Mouse (Mus musculus) ES-E14 (cell line): ENCODE data around the gene Pip4k2b. TPM values are rescaled to one million over a fixed set of nuclear protein-coding genes. Genes with fewer than 3 reads are reported as not detected.

ENCODE experiments used
- DNase-seq: peaks from one replicate; pipeline ENCODE4 v3.0.0-alpha.2; 2013; ENCODE audit warnings: low read depth, low spot score
- H3K27ac ChIP-seq: 2 replicates; pipeline ENCODE4 v1.5.1; 2012; ENCODE audit warnings: low read depth, mild to moderate bottlenecking, low read length, moderate library complexity, mixed read lengths; ENCODE audit not compliant: poor library complexity, insufficient read depth, severe bottlenecking
- H3K36me3 ChIP-seq: 2 replicates; pipeline ENCODE4 v1.6.1; 2012; ENCODE audit warnings: mild to moderate bottlenecking, low read length, moderate library complexity, mixed read lengths; ENCODE audit not compliant: control insufficient read depth, poor library complexity, insufficient read depth, severe bottlenecking
- H3K4me1 ChIP-seq, 2 experiments: fragments of 150-350 bp in 1 of 2; sonication (generic) in 1 of 2; 2 replicates each; pipeline ENCODE4 v1.6.1; 2012; ENCODE audit warnings: low read length in 2 of 2, mild to moderate bottlenecking in 1 of 2, mixed read lengths in 1 of 2; ENCODE audit not compliant: control insufficient read depth in 2 of 2, insufficient read depth in 2 of 2, poor library complexity in 1 of 2
- H3K4me3 ChIP-seq, 2 experiments: fragments of 150-350 bp in 1 of 2; sonication (generic) in 1 of 2; 2 replicates each; pipeline ENCODE4 v1.5.1; 2012; ENCODE audit warnings: low read length in 2 of 2, low read depth in 1 of 2, mild to moderate bottlenecking in 1 of 2, mixed read lengths in 1 of 2; ENCODE audit not compliant: insufficient read depth in 1 of 2, poor library complexity in 1 of 2, severe bottlenecking in 1 of 2
- H3K9ac ChIP-seq: 2 replicates; pipeline ENCODE4 v1.6.1; 2012; ENCODE audit warnings: low read depth, mild to moderate bottlenecking, low read length, mixed read lengths; ENCODE audit not compliant: poor library complexity, insufficient read depth, severe bottlenecking
- H3K9me3 ChIP-seq: fragments of 150-350 bp; sonication (generic); 2 replicates; pipeline ENCODE4 v1.6.1; 2012; ENCODE audit warnings: low read depth, mild to moderate bottlenecking, low read length; ENCODE audit not compliant: control insufficient read depth, insufficient read depth
- CHD2 ChIP-seq: IDR thresholded peaks from 2 replicates; pipeline ENCODE4 v1.6.1; 2014; ENCODE audit warnings: mild to moderate bottlenecking, low read depth, low read length, inconsistent platforms
- HCFC1 ChIP-seq: IDR thresholded peaks from 2 replicates; pipeline ENCODE4 v1.6.1; 2012; ENCODE audit warnings: low read length, inconsistent platforms, borderline replicate concordance; ENCODE audit not compliant: insufficient read depth
- MAFK ChIP-seq: IDR thresholded peaks from 2 replicates; pipeline ENCODE4 v1.6.1; 2014; ENCODE audit warnings: mild to moderate bottlenecking, low read depth, low read length, inconsistent platforms; ENCODE audit not compliant: insufficient read depth
- ZC3H11A ChIP-seq: IDR thresholded peaks from 2 replicates; pipeline ENCODE4 v1.6.1; 2012; ENCODE audit warnings: low read depth, mild to moderate bottlenecking, inconsistent platforms, low read length, borderline replicate concordance
- ZNF384 ChIP-seq: IDR thresholded peaks from 2 replicates; pipeline ENCODE4 v1.6.1; 2012; ENCODE audit warnings: low read depth, low read length, inconsistent platforms
- in situ Hi-C, 2 experiments: fragments of 600-800 bp; cut with MboI; formaldehyde crosslinking; loops; one replicate each; pipeline ENCODE4 v1.15.1; 2025; ENCODE audit warnings: low sequenced_read_pairs in 2 of 2, inconsistent platforms in 1 of 2; ENCODE audit not compliant: unreplicated experiment in 2 of 2
- total RNA-seq: library from RNA; depleted of rRNA; stranded (reverse); fragments of 300-350 nt; gene quantifications from 2 replicates; pipeline ENCODE4 v1.2.3, GENCODE M21; 2012

Pip4k2b gene
- total RNA-seq, 1 experiment = 31.3 TPM

GRCm38 (mm10) chr11:97717369-97718280, 26.9 kb downstream of the Pip4k2b start:
- in situ Hi-C loops = no loop called here
- Histone ChIP-seq H3K36me3 (peaks cover 46% of the 10 kb centered on the region), H3K27ac (no peak overlapping the region), H3K4me1 (peaks cover 0 to 6% of the 10 kb centered on the region in 2 experiments; a peak in 1 of 4 replicates), H3K4me3 (no peak overlapping the region), H3K9ac (no peak overlapping the region), H3K9me3 (no peaks in the 10 kb centered on the region)
- TF ChIP-seq HCFC1 (no peak), ZNF384 (no peak), ZC3H11A (no peak), MAFK (no peak), CHD2 (no peak)
- DNase-seq = no peak

- peaks cover 0 to 8% of the 10 kb centered on the region in 2 experiments; a peak in 1 of 4 replicates for H3K4me1 ChIP-seq
- no peak for DNase-seq
- H3K9ac ChIP-seq = no peak overlapping the region
- H3K9me3 ChIP-seq = no peaks in the 10 kb centered on the region
- in situ Hi-C loops = no loop called here
- H3K36me3 ChIP-seq = peaks cover 39% of the 10 kb centered on the region
- no peak overlapping the region for H3K27ac ChIP-seq
- TF ChIP-seq HCFC1 (no peak), ZNF384 (no peak), MAFK (no peak), ZC3H11A (no peak), CHD2 (no peak)
- H3K4me3 ChIP-seq = no peak overlapping the region
Measured at GRCm38 (mm10) chr11:97716021-97716420, 28.5 kb downstream of the Pip4k2b start.

- H3K9ac ChIP-seq = no peak overlapping the region
- no peaks in the 10 kb centered on the region for H3K9me3 ChIP-seq
- no peak overlapping the region for H3K4me3 ChIP-seq
- H3K36me3 ChIP-seq = peaks cover 31% of the 10 kb centered on the region
- H3K4me1 ChIP-seq = peaks cover 0 to 8% of the 10 kb centered on the region in 2 experiments; a peak in 1 of 4 replicates
- TF ChIP-seq ZNF384 (no peak), MAFK (no peak), HCFC1 (no peak), CHD2 (no peak), ZC3H11A (no peak)
- DNase-seq = no peak
- in situ Hi-C loops = no loop called here
- no peak overlapping the region for H3K27ac ChIP-seq
Measured at GRCm38 (mm10) chr11:97714784-97715760, 29.4 kb downstream of the Pip4k2b start.

GRCm38 (mm10) chr11:97714356-97714755, 30.1 kb downstream of the Pip4k2b start:
- TF ChIP-seq MAFK (no peak), ZNF384 (peak; percentile 39; the same call in 1 of the 2 replicates)
- H3K9ac ChIP-seq = no peak overlapping the region
- no peaks in the 10 kb centered on the region for H3K9me3 ChIP-seq
- H3K4me1 ChIP-seq = peaks cover 0 to 8% of the 10 kb centered on the region in 2 experiments; a peak in 1 of 4 replicates
- DNase-seq = no peak
- in situ Hi-C loops = no loop called here
- no peak overlapping the region for H3K27ac ChIP-seq
- no peak overlapping the region for H3K4me3 ChIP-seq
- peaks cover 25% of the 10 kb centered on the region for H3K36me3 ChIP-seq
